Mouse (Mus musculus) kidney, postnatal 25 days (tissue): ENCODE data around the gene Mylip.

Experiments used
- DNase-seq, 2 experiments: peaks; one replicate each; pipeline ENCODE4 v3.0.0; 2021; ENCODE audit warnings: mixed read lengths in 2 of 2

The Mylip gene

GRCm38 (mm10) chr13:45440226-45440625, 50.7 kb downstream of the Mylip start:
- no peak for DNase-seq

DNA sequence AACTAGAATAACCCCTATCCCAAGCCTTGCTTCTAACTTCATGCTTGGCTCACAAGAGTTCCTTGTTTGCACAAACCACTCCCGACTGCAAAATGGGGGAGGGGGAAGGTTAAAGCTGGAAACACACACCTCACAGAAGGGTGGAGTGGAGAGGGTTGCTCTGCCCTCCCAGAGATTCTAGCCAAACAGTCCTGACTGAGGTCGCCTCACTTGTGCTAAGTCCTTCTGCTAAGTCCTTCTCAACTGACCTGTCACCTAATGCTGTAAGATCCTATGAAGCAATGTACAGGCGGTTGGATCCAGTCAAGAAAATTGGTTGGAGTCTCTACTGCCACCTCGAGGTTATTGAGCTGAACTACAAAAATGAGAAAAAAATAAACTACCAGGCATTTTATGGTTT, 52.9 kb downstream of the Mylip start:
- no peak for DNase-seq

DNA sequence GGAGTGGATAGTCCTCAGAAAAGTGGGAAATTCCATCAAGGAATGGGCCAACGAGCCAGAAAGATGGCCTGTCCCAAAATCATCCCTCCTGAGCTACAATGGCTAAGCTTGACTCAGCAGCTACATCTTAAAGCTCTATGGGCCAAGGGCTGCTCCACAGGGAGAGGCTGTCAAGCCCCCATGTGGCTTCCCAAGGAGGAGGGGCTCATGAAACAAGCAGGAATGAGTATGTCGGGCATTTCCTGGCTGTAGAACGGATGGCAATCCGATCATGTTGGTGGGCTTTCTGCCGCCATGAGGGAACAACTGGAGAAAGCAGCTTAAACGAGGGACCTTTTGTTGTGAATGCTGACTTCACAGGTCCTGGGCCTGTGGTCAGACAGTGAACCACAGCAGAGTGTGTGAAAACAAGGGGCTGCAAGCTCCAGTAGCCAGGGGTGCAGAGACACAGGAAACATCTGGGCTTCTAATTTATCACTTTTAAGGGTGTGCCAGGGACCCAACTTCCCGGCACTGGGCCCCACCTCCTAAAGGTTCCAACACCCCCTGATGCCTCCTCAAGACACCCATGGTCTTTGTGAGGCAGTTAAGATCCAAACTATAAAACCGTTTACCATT, 53.5 kb downstream of the Mylip start:
- peak; percentile 21 to 67 for DNase-seq

DNA sequence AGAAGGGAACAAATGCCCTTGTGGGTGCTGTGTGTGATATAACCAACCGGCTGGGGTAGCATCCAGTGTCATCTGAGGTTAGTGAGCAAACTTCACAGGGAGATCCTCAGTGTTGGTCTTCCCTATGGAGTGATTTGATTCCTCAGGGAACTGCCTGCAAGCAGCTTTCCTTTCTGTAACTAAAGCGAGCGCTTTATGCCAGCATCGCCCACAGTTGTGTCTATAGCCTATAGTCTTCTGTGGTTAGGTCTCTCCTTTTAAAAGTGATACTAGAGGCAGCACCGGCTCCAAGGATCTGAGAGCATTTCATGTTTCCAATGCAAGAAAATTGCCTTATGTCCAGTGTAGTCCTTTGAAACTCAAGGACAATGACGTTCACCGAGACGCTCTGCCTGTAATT, 54.7 kb downstream of the Mylip start:
- DNase-seq, result no peak

- no peak for DNase-seq
These were observed 55.1 kb downstream of the Mylip start for GRCm38 (mm10) chr13:45444652-45445051.

- DNase-seq, result no peak
These were observed 57.1 kb downstream of the Mylip start for GRCm38 (mm10) chr13:45446636-45447035.

GRCm38 (mm10) chr13:45452437-45452836, 62.9 kb downstream of the Mylip start:
- no peak for DNase-seq

DNA sequence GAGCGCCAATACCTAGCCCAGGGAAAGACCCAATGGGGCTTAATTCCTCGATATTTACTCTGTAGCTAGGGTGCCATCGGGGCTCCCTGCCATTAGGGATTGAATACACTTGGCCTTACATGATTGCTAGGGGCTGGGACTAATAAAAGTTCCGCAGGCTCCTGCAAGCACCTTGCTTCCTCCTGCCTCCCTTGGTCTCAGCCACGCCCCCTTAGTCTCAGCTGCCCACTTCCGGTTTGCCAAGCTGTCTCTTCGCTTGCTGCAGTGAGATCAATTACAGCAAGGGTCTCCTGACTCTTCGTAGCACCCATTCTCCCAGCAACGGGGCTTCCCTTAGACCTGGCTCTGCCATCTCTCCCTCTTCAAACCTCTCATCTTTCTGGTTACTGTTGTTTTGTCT, 63.5 kb downstream of the Mylip start:
- no peak for DNase-seq

GRCm38 (mm10) chr13:45454044-45454443, 64.5 kb downstream of the Mylip start:
- no peak for DNase-seq

DNA sequence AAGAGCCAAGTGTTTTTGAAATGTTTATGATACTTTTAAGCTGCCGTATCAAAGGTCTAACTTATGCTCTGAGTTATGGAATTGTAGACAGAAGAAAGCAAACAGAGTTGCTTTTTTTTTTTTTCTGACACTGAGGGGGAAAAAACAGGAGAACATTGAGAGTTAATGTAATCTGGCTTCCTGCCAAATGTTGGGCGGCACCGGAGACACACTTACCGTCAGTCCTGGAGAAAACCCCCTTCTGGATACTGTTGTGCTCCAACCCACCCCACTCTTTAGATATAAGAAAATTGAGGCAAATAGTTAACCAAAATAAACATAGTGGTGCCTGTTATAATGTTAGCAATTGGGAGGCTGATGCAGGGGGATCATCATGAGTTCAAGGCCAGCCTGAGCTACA, 65.1 kb downstream of the Mylip start:
- peak; percentile 46 to 50 for DNase-seq

- DNase-seq, result peak; percentile 77 to 82
These were observed 65.7 kb downstream of the Mylip start for GRCm38 (mm10) chr13:45455108-45455861.

DNA sequence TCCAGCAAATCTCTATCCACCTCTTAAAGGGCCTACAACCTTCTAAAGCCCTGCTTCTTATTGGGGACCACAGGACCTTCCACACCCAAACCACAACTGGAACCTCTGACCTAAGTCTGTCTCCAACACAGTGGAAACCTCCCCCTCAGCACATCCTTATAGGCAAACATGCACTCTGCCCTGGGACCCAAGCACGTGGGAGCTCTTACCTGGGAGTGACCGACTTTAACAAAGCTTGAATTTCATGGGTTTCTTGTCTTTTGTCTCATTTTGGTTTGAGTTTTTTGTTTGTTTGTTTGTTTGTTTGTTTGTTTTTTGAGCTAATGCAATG, 66.3 kb downstream of the Mylip start:
- DNase-seq, result no peak

- DNase-seq, result no peak
These were observed 67.9 kb downstream of the Mylip start for GRCm38 (mm10) chr13:45457459-45457858.

- DNase-seq, result no peak
These were observed 70.6 kb downstream of the Mylip start for GRCm38 (mm10) chr13:45460177-45460576.

DNA sequence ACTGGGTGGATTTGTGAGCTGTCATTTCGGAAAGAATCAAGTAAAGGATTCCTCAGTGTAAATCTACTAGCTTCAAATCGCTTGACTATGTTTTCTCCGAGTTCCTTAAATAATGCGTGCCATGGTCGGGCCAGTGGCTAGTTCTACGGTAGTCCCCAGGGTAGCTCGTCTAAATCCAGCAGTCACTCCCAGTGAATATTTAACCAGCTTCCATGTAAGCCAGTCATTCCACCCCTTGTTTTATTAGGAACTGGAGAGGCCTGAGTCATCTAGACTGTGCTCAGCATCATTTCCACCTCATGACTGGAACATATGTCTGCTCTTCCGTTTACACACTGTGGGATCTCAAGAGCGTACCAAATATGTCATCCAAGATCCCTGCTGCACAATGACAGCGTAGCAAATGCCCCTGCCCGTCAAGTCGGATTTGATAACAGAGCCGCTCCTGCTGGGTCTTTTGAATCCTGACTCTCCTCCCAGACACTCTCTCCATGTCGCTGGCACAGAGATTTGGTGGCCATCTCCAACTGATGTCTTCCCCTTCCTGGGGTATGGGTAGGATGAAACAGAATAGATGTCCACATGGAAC, 71.9 kb downstream of the Mylip start:
- peak in 1 of 2 experiments; percentile 24 for DNase-seq
